Mouse (Mus musculus): ENCODE data around the gene Pawr. TPM values are rescaled to one million over a fixed set of nuclear protein-coding genes. Genes with fewer than 3 reads are reported as not detected.
"Not testable (repeated sequence)": the region's sequence is repeated elsewhere in the genome, so short reads cannot be mapped to it uniquely, and the experiment has no call there.

The Pawr gene
- total RNA-seq, 4 experiments from 2014 or later, result 0.46 to 1.3 (median 0.47) TPM

DNA sequence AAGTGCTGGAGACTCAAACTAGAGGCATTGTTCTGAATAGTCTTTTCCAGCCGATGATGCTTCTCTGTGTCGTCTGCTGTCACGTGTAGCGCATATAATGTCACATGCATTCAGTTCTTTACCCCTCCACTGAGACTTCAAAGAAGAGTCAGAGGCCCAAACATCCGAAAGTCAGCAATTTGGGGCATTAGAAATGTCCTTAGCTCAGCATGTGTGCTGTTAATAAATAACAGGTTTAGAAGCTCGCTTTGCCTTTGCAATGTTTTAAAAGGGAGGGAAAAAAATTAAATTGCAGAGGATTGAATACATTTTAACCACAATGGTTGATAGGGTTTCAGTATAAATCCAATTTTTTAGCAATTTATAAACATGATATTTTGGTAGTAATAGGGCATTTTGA, 18.1 kb upstream of the Pawr start:
- DNase-seq (ENCODE audit: low spot score in 2 of 2), result no peak

- no peak for DNase-seq (ENCODE audit: low spot score in 2 of 2)
Observed at GRCm38 (mm10) chr10:108314396-108314795, 17.5 kb upstream of the Pawr start.

- DNase-seq (ENCODE audit: low spot score in 2 of 2), result no peak
Observed at GRCm38 (mm10) chr10:108315236-108315635, 16.7 kb upstream of the Pawr start.

DNA sequence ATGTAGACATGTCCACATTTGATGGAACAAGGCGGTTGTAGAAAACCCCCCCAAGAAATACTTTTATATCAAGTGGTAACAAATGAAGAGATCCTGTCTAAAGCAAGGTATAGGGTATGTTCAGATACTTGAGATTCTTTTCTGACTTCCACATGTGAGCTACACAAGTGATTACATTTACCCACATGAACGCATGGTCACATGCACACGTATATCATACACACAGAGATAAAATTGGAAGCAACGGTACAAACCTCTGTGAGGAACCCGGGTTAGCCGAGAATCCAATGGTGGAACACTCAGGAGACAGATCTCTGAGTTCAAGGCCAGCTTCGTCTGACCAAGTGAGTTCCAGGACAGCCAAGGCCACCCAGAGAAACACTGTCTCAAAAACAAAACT, 3.6 kb upstream of the Pawr start:
- DNase-seq (ENCODE audit: low spot score in 2 of 2), result no peak

DNA sequence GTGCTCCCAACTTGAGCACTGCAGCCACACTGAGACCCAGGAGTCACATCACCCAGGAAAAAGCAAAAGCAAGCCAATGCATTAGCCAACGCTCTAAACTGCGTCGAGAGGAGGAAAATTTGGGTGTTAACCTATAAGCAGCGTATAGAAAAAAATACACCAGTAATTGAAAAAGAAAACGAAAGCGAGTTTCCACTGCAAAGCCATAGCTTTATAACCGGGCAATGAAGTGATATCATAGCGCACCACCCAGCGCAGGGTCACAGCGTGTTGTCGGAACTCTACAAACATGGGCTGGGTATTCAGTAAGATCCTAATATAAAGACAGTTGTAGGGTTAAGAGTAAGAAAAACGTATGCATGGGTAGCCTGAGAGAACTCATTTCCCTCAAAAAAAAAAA, 2.9 kb upstream of the Pawr start:
- no peak for DNase-seq (ENCODE audit: low spot score in 2 of 2)

DNA sequence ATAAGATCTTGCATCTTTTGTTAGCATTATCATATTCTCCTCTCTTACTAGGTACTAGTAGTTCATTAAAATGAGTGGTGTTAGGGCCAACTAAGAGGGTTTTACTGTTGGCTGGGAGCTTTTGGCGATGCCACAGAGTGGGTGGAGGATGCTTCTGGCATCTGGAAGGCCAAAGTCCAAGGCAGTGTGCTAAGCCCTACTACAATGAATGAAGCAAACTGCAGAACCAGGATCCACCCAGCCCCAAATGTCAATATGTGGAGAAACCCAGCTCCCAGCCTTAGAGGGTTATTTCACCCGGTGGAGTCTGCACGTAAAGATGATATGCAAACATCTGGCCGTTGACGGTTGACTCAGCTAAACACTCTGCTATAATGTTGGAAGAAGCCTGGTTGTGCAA, 2.1 kb upstream of the Pawr start:
- no peak for DNase-seq (ENCODE audit: low spot score in 2 of 2)

DNA sequence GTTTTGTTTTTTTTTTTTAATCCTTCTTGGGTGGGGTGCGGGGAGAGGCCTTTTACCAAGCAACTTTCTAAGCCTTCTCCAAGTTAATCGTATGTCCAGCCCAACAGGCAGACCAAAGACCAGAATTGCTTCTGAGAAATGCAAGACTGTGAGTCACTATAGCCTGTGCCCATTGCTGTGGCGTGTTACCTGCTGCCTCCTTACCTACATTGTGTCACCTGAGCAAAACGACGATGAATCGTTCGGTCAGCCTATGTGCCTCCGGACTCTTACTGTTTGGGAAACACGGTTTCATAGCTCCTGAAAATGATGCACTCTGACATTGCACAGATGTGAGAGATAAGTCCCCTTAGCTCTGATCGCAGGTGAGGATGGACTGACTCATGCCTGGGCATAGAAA, 957 bp upstream of the Pawr start:
- DNase-seq (ENCODE audit: low spot score in 2 of 2), result no peak

GRCm38 (mm10) chr10:108332571-108333541, 935 bp downstream of the Pawr start:
- peak in 1 of 2 experiments; percentile 6 for DNase-seq (ENCODE audit: low spot score in 2 of 2)

DNA sequence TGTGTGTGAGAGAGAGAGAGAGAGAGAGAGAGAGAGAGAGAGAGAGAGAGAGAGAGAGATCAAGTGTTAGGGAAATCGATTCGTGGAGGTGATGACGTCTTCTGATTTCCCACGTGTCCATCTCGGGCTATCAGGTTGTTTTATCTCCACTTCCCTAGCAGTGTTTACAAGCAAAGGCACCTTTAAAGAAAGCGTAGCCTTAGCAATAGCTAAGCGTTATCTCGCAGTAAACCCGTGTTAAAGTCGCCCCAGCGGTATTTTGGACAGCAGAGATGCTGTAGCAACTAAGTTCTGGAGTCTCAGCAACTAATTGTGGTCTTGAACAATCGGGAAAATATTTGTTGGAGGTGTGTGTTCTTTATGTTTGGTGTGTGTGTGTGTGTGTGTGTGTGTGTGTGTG, 1.7 kb downstream of the Pawr start:
- no peak for DNase-seq (ENCODE audit: low spot score in 2 of 2)

- no peak for DNase-seq (ENCODE audit: low spot score in 2 of 2)
Observed at GRCm38 (mm10) chr10:108334096-108334495, 2.2 kb downstream of the Pawr start.

DNA sequence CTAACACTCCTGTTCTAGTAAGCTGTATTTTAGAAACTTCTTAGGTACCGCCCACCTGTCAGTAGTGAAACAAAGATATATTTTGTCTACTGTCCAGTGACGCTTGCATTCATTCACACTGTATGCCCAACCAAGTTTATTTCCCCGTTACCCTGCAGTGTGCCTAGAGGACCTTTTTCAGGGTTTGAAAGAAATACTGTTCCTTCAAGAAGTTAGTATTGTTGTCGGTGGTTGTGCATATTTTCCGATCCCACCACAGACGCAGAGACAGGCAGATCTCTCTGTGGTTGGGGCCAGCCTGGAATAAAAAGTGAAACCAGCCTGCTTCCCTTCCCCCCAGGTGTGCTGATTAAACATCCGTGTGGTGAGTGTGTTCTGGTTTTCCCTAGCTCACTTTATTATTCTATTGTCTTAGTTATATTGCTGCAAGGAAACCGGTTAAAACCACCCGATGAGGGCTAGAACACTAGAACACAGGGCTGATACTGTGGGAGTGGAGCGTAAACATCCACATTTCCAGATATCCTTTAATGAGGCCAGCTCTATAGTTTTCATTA, 3.9 kb downstream of the Pawr start:
- DNase-seq (ENCODE audit: low spot score in 2 of 2), result no peak

DNA sequence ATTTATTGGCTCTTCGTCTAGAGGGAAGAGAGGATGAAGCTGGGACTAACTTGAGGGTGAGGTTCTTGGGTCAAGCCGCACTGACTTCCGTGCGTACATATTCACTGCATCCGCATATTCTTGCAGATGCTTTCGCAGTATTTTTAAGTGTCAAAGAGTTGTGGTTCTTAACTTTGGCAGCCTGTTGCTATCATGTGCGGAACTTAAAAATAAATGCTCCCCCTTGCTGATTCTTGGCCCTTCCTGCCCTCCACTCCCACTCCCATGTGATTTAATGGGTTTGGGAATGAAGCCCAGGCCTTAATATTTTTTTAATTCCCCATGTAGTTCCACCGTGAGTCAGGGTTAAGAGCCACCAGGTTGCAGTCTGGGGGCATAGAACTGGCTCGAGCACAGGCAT, 4.7 kb downstream of the Pawr start:
- no peak for DNase-seq (ENCODE audit: low spot score in 2 of 2)

- DNase-seq (ENCODE audit: low spot score in 2 of 2), result no peak
Observed at GRCm38 (mm10) chr10:108338055-108338961, 6.4 kb downstream of the Pawr start.

GRCm38 (mm10) chr10:108339118-108339517, 7.2 kb downstream of the Pawr start:
- no peak for DNase-seq (ENCODE audit: low spot score in 2 of 2)

DNA sequence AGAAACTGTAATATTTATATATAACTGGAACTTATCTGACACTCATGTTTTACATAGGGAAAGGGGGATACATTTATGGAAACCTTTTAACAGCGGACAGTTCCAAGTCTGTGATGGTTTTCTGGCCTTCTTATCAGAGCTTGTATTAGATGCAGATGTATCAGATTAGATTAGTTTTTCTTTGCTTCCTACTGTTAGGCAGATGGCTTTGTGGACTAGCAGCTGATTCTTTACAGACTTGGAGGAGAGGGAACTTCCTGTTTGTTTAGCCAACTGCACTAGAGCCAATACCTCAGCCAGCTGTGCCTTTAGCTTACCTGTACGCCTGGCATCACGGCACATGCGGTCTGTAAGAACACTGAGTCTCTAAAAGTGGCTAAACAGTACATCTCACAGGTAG, 8.0 kb downstream of the Pawr start:
- no peak for DNase-seq (ENCODE audit: low spot score in 2 of 2)

DNA sequence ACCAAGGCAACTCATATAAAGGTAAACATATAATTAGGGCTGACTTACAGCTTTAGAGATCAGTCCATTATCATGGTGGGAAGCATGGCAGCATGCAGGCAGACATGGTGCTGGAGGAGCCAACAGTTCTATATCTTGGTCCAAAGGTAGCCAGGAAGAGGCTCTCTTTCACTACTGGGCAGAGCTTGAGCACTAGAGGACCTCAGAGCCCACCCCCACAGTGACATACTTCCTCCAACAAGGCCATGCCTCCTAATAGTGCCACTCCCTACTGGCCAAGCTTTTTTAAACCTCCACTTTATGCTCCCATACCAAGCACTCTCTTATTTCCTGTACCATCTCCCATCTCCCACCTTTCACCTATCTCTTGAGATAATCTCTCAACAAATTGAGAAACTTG, 11.8 kb downstream of the Pawr start:
- DNase-seq (ENCODE audit: low spot score in 2 of 2), result no peak

GRCm38 (mm10) chr10:108345123-108345522, 13.2 kb downstream of the Pawr start:
- DNase-seq (ENCODE audit: low spot score in 2 of 2), result no peak

- DNase-seq (ENCODE audit: low spot score in 2 of 2), result not testable (repeated sequence)
Observed at GRCm38 (mm10) chr10:108346301-108346700, 14.4 kb downstream of the Pawr start.

DNA sequence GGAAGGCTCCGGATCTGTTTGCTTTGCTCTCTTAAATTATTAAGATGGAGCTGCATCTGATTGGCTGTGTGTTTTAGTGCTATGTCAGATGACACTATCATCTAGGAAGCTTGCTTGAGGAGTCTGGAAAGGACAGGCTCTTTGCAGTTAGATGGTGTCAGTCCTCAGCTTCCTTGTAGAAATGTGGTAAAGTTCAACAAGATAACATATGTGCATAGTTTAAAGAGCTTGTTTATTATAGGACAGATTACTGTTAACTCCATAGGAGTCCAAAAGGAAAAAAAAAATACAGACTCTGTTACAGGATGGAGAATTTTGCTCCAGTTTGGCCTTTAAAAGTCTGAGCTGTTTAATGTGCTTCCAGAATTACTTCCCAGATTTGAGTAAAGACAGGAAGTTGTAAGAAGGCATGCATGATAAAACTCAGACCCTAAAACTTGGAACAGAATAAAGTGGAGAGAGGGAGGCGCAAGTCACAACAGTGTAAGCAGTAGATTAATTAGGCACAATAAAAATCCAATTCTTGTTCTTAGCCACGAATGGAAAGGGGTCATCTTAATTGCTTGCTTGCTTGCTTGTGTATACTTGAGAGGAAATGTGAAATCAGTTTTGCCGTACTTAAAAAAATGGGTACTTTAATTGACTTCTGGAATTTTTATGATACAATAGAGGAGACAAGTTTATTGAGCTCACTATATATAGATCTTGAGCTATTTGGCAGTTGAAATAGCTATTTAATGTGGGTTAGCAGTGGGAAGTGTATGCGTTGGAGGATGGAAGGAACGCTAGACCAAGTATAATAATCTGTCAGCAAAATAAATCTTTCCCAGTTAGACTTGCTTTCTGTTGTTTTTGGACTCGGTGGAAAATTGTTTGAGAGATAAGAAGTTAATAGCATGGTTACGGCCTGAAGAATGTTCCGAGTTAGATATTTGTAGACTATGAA, 18.5 kb downstream of the Pawr start:
- no peak for DNase-seq (ENCODE audit: low spot score in 2 of 2)

DNA sequence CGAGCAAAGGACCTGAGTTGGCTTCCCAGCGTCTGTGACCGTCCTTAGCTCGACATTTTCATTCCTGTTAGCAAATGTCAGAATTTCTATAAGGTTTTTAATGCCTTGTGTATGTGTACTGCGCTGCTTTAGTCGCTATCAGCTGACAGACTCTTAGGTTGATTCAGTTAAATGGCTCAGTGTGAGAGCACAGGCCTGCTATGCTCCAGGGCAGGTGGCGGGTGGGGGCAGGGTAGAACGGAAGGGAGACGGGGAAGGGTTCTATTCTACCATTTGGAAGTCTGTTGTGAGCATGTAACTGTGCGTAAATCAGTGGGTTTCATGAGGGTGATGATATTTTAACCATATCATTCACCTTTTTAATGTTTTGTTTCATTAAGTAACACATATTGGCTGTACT, 21.0 kb downstream of the Pawr start:
- no peak for DNase-seq (ENCODE audit: low spot score in 2 of 2)

Data from gastrocnemius, adult 8-10 months (tissue).